Mouse (Mus musculus) lung, embryonic 14.5 days (tissue): Measurements from ENCODE around the gene Dis3. TPM values are rescaled to one million over a fixed set of nuclear protein-coding genes. Genes with fewer than 3 reads are reported as not detected.
A peak's percentile ranks its signal among the peaks of the same experiment; 100 is the strongest.

ENCODE experiments used
- ATAC-seq: fragments of 200-750 bp; cut with Nextera tagmentation; 2 replicates; pipeline ENCODE4 v1.8.0; 2017; ENCODE audit warnings: mild to moderate bottlenecking, moderate TSS enrichment, moderate library complexity; ENCODE audit not compliant: insufficient read depth
- DNase-seq: peaks from one replicate; pipeline ENCODE4 v3.0.0-alpha.2; 2015
- H3K27ac ChIP-seq: fragments of 300-500 bp; sonication (generic); 2 replicates; pipeline ENCODE4 v1.5.1; 2014; ENCODE audit warnings: low read depth, mild to moderate bottlenecking, moderate library complexity
- H3K27me3 ChIP-seq: fragments of 300-500 bp; sonication (generic); 2 replicates; pipeline ENCODE4 v1.6.1; 2014; ENCODE audit warnings: low read length, control low read depth; ENCODE audit not compliant: insufficient read depth
- H3K36me3 ChIP-seq: fragments of 300-500 bp; sonication (generic); 2 replicates; pipeline ENCODE4 v1.6.1; 2014; ENCODE audit warnings: control low read depth; ENCODE audit not compliant: insufficient read depth
- H3K4me1 ChIP-seq: fragments of 300-500 bp; sonication (generic); 2 replicates; pipeline ENCODE4 v1.6.1; 2014; ENCODE audit warnings: antibody characterized with exemption, control low read depth; ENCODE audit not compliant: insufficient read depth
- H3K4me2 ChIP-seq: fragments of 300-500 bp; sonication (generic); 2 replicates; pipeline ENCODE4 v1.6.1; 2014; ENCODE audit warnings: mild to moderate bottlenecking
- H3K4me3 ChIP-seq: fragments of 300-500 bp; sonication (generic); 2 replicates; pipeline ENCODE4 v1.5.1; 2014; ENCODE audit warnings: low read depth, low read length
- H3K9ac ChIP-seq: fragments of 300-500 bp; sonication (generic); 2 replicates; pipeline ENCODE4 v1.6.1; 2014
- H3K9me3 ChIP-seq: fragments of 300-500 bp; sonication (generic); 2 replicates; pipeline ENCODE4 v1.6.1; 2016; ENCODE audit warnings: low read depth, low read length, control low read depth
- CTCF ChIP-seq: IDR thresholded peaks from 2 replicates; pipeline ENCODE4 v1.5.1; 2016; ENCODE audit warnings: antibody characterized with exemption, low read depth
- WGBS: fragments of 180-500 bp; shearing (Covaris S2); extraction: QIAGEN DNeasy Blood & Tissue Kit; methylation state at CpG from one replicate; pipeline ENCODE4 v1.1.7; 2014; 5-methylcytosine and 5-hydroxymethylcytosine counted together
- polyA plus RNA-seq: library from polyadenylated mRNA; unstranded; fragments of >200 nt; fragmentation: Nextera tagmentation; extraction: Ambion mirVana; gene quantifications from 2 replicates; pipeline ENCODE4 v1.2.1, GENCODE M21; 2014

Dis3 gene
- 43.7 and 45.7 TPM in 2 replicates for polyA plus RNA-seq

GRCm38 (mm10) chr14:99099267-99099966 lies at the start of gene Dis3, which contains the start of gene Pibf1:
Gene Dis3 (minus strand): TSS chr14:99099770.
Gene Pibf1 (plus strand): TSS chr14:99099424.
- no peak for TF ChIP-seq CTCF
- Histone ChIP-seq H3K4me2 (peak within 1 kb of the TSS; percentile 67), H3K27me3 (no peaks in the 10 kb centered on the region), H3K9ac (peak within 1 kb of the TSS; percentile 92), H3K9me3 (no peaks in the 10 kb centered on the region), H3K36me3 (peaks cover 51% of the 10 kb centered on the region), H3K4me3 (peak within 1 kb of the TSS; percentile 90), H3K27ac (peak within 1 kb of the TSS; percentile 80), H3K4me1 (no peaks in the 10 kb centered on the region)
- ATAC-seq, result peak; percentile 99
- under 1% methylated on average over 73 of the region's 73 CpGs for WGBS
- peak; percentile 100 for DNase-seq

DNA sequence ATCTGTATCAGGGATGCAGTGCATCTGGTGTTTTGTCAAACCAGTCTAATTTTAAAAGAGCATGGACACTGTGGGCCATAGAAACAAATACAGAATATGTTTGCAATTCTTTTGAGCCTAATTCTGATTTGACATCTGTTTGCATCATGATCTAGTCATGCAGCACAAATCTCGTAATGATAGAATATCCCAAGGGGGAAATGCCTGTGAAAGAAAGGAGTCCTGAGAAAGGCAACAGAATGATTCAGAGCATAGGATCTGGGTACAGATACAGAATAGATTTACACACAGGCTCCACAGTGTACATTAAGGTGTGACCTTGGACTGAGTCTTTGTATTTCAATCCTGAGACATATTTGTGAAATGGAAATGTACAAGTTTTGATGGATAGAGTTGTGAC lies 47.3 kb upstream of the Dis3 start:
- no peak for ATAC-seq
- no peak overlapping the region for H3K4me2 ChIP-seq
- no peaks in the 10 kb centered on the region for H3K4me1 ChIP-seq
- no peaks in the 10 kb centered on the region for H3K27me3 ChIP-seq
- TF ChIP-seq CTCF, result no peak
- no peak overlapping the region for H3K9ac ChIP-seq
- H3K4me3 ChIP-seq, result no peak overlapping the region
- no peaks in the 10 kb centered on the region for H3K9me3 ChIP-seq
- WGBS, result 89% methylated on average over 1 of the region's 1 CpGs
- H3K27ac ChIP-seq, result no peak overlapping the region
- peaks cover 5% of the 10 kb centered on the region for H3K36me3 ChIP-seq
- DNase-seq, result no peak

DNA sequence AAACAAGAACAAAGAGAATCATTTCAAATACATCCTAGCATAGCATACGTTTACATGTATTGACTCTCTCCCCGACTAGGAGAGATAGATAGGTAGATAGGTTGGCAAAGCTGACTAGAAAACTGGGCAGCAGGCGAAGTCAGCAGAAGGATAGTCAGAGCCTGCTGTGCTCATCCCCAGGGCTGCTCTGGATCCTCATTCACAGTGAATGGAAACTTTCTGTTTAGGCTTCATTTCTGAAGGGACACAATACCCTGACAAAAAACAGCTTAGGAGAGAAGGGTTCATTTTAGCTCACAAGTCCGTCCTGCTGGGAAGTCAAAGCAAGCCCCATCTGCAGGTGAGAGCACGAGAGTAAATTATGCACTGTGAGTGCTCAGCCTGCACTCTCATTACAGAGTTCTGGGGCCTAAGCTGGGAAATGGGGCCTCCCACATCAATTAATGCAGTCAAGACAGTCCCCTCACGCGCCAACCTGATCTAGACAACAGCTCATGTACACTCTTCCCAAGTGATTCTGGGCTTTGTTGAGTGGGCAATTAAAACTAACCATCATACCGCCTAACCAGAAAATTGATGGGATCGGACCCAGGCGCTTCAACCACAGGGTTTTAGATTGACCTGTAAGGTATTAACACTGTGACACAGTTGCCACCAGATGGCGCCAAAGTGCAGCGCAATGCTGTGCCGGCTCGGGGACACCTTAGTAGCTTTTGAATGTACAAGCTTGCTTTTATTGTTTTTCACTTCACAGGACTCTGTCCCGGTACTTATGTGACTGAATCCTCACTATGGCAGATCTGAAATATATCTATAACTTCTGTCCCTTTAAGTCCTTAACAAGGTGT lies 42.4 kb upstream of the Dis3 start:
- TF ChIP-seq CTCF, result peak; percentile 95
- H3K27me3 ChIP-seq, result no peaks in the 10 kb centered on the region
- H3K4me2 ChIP-seq, result no peak overlapping the region
- H3K4me1 ChIP-seq, result no peaks in the 10 kb centered on the region
- H3K9me3 ChIP-seq, result no peaks in the 10 kb centered on the region
- H3K36me3 ChIP-seq, result peaks cover 14% of the 10 kb centered on the region
- H3K27ac ChIP-seq, result no peak overlapping the region
- 25% methylated on average over 15 of the region's 15 CpGs for WGBS
- no peak overlapping the region for H3K9ac ChIP-seq
- no peak overlapping the region for H3K4me3 ChIP-seq
- ATAC-seq (peak; percentile 91), DNase-seq (peak; percentile 95)

GRCm38 (mm10) chr14:99140036-99140435 lies 40.5 kb upstream of the Dis3 start:
- Histone ChIP-seq H3K4me2 (no peak overlapping the region), H3K36me3 (peaks cover 28% of the 10 kb centered on the region), H3K27ac (no peak overlapping the region), H3K4me3 (no peak overlapping the region), H3K4me1 (no peaks in the 10 kb centered on the region), H3K9me3 (no peaks in the 10 kb centered on the region), H3K9ac (no peak overlapping the region), H3K27me3 (no peaks in the 10 kb centered on the region)
- ATAC-seq (no peak), DNase-seq (no peak)
- TF ChIP-seq CTCF, result no peak
- WGBS, result 84% methylated on average over 2 of the region's 2 CpGs

GRCm38 (mm10) chr14:99136297-99136696 lies 36.7 kb upstream of the Dis3 start:
- H3K27me3 ChIP-seq, result no peaks in the 10 kb centered on the region
- H3K4me3 ChIP-seq, result no peak overlapping the region
- no peak for TF ChIP-seq CTCF
- peaks cover 38% of the 10 kb centered on the region for H3K36me3 ChIP-seq
- no peak overlapping the region for H3K4me2 ChIP-seq
- no peak overlapping the region for H3K27ac ChIP-seq
- no peak overlapping the region for H3K9ac ChIP-seq
- DNase-seq (no peak), ATAC-seq (no peak)
- H3K9me3 ChIP-seq, result no peaks in the 10 kb centered on the region
- H3K4me1 ChIP-seq, result no peaks in the 10 kb centered on the region
- 91% methylated on average over 16 of the region's 16 CpGs for WGBS

DNA sequence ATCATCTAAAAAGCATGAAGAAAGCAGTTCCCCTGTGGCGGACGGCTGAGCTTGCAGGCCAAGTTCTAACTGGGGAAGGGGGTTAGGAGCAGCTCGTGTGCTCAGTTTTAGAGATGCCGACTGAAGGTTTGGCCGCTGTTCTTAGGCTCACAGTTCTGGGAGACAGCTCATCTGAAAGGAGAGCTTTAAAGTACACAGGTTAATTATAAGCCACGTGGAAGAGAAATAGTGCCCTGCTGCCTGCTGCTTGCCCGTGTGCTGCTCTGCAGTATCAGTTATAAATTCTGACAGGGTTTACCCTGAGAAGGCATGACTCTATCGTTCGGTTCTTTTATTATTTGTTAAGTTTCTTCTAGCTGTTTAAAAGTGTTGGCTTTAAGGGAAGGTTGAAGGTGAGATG lies 36.2 kb upstream of the Dis3 start:
- no peak for DNase-seq
- ATAC-seq, result no peak
- 86% methylated on average over 9 of the region's 9 CpGs for WGBS
- Histone ChIP-seq H3K4me2 (no peak overlapping the region), H3K36me3 (peaks cover 43% of the 10 kb centered on the region), H3K4me3 (no peak overlapping the region), H3K9ac (no peak overlapping the region), H3K9me3 (no peaks in the 10 kb centered on the region), H3K4me1 (no peaks in the 10 kb centered on the region), H3K27me3 (no peaks in the 10 kb centered on the region), H3K27ac (no peak overlapping the region)
- no peak for TF ChIP-seq CTCF

DNA sequence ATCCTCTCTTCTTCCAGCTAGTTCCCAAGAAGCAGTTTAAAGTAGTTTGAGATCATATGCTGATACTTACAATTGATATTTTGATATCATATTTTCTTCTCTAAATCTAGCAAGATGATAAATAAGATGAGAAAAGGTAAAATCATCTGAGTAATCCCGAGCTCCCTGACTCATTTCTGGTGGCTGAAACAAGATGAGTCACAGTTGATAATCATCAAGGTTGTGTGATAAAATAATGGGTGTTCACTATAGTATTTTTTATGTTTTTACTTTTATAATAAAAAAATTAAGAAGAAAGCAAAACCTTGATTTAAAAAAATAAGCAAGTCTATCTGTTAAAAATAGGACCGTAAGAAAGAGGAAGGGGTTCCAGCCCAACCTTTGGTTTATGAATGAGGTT lies 34.5 kb upstream of the Dis3 start:
- Histone ChIP-seq H3K27me3 (no peaks in the 10 kb centered on the region), H3K4me1 (no peaks in the 10 kb centered on the region), H3K4me3 (no peak overlapping the region), H3K27ac (no peak overlapping the region), H3K36me3 (peaks cover 43% of the 10 kb centered on the region), H3K9me3 (no peaks in the 10 kb centered on the region), H3K9ac (no peak overlapping the region), H3K4me2 (no peak overlapping the region)
- TF ChIP-seq CTCF, result no peak
- DNase-seq (no peak), ATAC-seq (no peak)
- 91% methylated on average over 2 of the region's 2 CpGs for WGBS
